ENCODE assay signal across 29 mouse cellular contexts in the genomic region with DNA sequence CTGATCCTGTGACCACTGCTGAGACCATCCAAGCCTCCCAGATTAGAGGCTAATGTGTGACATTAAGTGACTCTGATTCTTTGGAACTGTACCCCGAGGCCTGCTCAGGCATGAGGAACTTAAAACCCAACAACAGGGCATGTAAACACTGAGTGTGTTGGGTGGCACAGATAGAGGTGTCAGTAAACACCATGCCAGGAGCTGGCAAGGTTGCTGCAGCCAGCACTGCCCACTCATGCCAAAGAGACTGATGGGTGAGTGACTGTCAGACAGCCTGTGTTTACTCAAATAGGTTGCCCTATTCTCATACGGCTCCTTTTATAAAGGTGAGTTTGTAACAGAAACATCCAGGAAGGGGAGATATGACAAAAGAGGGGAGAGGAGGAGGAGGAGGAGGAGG. TPM values are rescaled to one million over a fixed set of nuclear protein-coding genes. Genes with fewer than 3 reads are reported as not detected.
A peak's percentile ranks its signal among the peaks of the same experiment; 100 is the strongest.
DNase-seq lines count a peak whose midpoint lies in the region; ATAC-seq and TF ChIP-seq lines count a peak whose summit lies in the region.
"Had no signal": no experiment of that assay in that cellular context is flagged by ENCODE, and none has a peak within 500 bp of the region (broad histone marks: within the 10 kb centered on the region; RNA-seq: fewer than 3 reads in every experiment).

No protein-coding gene starts in this region.

- 92% methylated on average over 2 of the region's 2 CpGs for WGBS in forebrain, embryonic 11.5 days
- 78% methylated on average over 2 of the region's 2 CpGs for WGBS in forebrain, embryonic 15.5 days
- 7% methylated on average over 2 of the region's 2 CpGs for WGBS in liver, adult 2 months
- WGBS in liver, embryonic 11.5 days = 77% methylated on average over 2 of the region's 2 CpGs

- TF ChIP-seq CTCF in liver, adult 2 months (IDR thresholded peaks at IDR 0.05; ENCODE audit: low read depth, low read length) = no peak

- no peak overlapping the region for H3K4me2 ChIP-seq in forebrain, embryonic 11.5 days (ENCODE audit: low read depth, low read length, severe bottlenecking)
- H3K4me2 ChIP-seq in forebrain, embryonic 15.5 days (replicated peaks) = no peak overlapping the region
- no peak overlapping the region for H3K4me2 ChIP-seq in liver, embryonic 11.5 days
- H3K4me2 ChIP-seq: embryonic facial prominence, embryonic 13.5 days; forebrain, embryonic 13.5 days; heart, embryonic 12.5 days; heart, embryonic 15.5 days; hindbrain, embryonic 14.5 days had no signal

- peak; percentile 15 for DNase-seq in forebrain, embryonic 11.5 days (ENCODE audit: low spot score)
- DNase-seq in gastrocnemius, postnatal 25 days = peak; percentile 53
- no peak for DNase-seq in gastrocnemius, postnatal 10 days
- peak; percentile 79 for DNase-seq in liver, adult 2 months (ENCODE audit: extremely low read depth, low read depth, low spot score)
- DNase-seq in liver, embryonic 11.5 days (ENCODE audit: low spot score) = no peak
- DNase-seq: adrenal gland, adult 8-10 months; adrenal gland, postnatal 25 days; cerebellum, adult 11-12 months; cerebellum, adult 8-10 months; cerebellum, postnatal 10 days; cerebellum, postnatal 36 days; embryo, embryonic 11 days; forebrain, postnatal 0 days; gastrocnemius, postnatal 14 days; heart, adult 18-20 months; heart, postnatal 10 days; heart, postnatal 36 days; kidney, adult 11 months had no signal

- peaks cover 6% of the 10 kb centered on the region; the same call in 1 of the 2 replicates for H3K4me1 ChIP-seq in forebrain, embryonic 11.5 days (replicated peaks; ENCODE audit: control insufficient read depth, insufficient read depth, low read length)
- peaks cover 15% of the 10 kb centered on the region for H3K4me1 ChIP-seq in forebrain, embryonic 15.5 days
- peaks cover 17% of the 10 kb centered on the region; the same call in 1 of the 2 replicates for H3K4me1 ChIP-seq in liver, adult 2 months (ENCODE audit: control insufficient read depth, insufficient read depth, low read length)
- peaks cover 33% of the 10 kb centered on the region for H3K4me1 ChIP-seq in liver, embryonic 11.5 days (replicated peaks; ENCODE audit: control insufficient read depth, insufficient read depth, low read length)

- H3K4me3 ChIP-seq in forebrain, embryonic 11.5 days (ENCODE audit: low read depth, low read length) = no peak overlapping the region
- H3K4me3 ChIP-seq in forebrain, embryonic 15.5 days = no peak overlapping the region
- H3K4me3 ChIP-seq in liver, adult 2 months (ENCODE audit: insufficient read depth, low read depth, low read length) = no peak overlapping the region
- no peak overlapping the region for H3K4me3 ChIP-seq in liver, embryonic 11.5 days (ENCODE audit: low read depth, low read length)
- H3K4me3 ChIP-seq: embryonic facial prominence, embryonic 10.5 days; embryonic facial prominence, embryonic 13.5 days; erythroblast, embryonic 14.5 days; forebrain, embryonic 13.5 days; heart, embryonic 12.5 days; heart, embryonic 15.5 days had no signal

- no peaks in the 10 kb centered on the region for H3K9me3 ChIP-seq in forebrain, embryonic 11.5 days (ENCODE audit: control insufficient read depth, low read length)
- H3K9me3 ChIP-seq in forebrain, embryonic 15.5 days = no peaks in the 10 kb centered on the region
- no peaks in the 10 kb centered on the region for H3K9me3 ChIP-seq in liver, embryonic 11.5 days (ENCODE audit: control insufficient read depth, low read length)
- H3K9me3 ChIP-seq: embryonic facial prominence, embryonic 10.5 days; embryonic facial prominence, embryonic 13.5 days; forebrain, embryonic 13.5 days; heart, embryonic 15.5 days had no signal

- H3K36me3 ChIP-seq in forebrain, embryonic 11.5 days (ENCODE audit: control insufficient read depth, insufficient read depth, low read length) = no peaks in the 10 kb centered on the region
- no peaks in the 10 kb centered on the region for H3K36me3 ChIP-seq in forebrain, embryonic 15.5 days
- H3K36me3 ChIP-seq in liver, adult 2 months (ENCODE audit: control insufficient read depth, insufficient read depth, low read length) = no peaks in the 10 kb centered on the region
- no peaks in the 10 kb centered on the region for H3K36me3 ChIP-seq in liver, embryonic 11.5 days (ENCODE audit: control insufficient read depth, insufficient read depth, low read length)
- H3K36me3 ChIP-seq: embryonic facial prominence, embryonic 10.5 days; embryonic facial prominence, embryonic 13.5 days; heart, embryonic 12.5 days; heart, embryonic 15.5 days had no signal

- no peak overlapping the region for H3K9ac ChIP-seq in forebrain, embryonic 11.5 days (ENCODE audit: low read length)
- no peak overlapping the region for H3K9ac ChIP-seq in forebrain, embryonic 15.5 days (replicated peaks)
- no peak overlapping the region for H3K9ac ChIP-seq in liver, adult 2 months (ENCODE audit: low read depth, low read length)
- H3K9ac ChIP-seq in liver, embryonic 11.5 days (ENCODE audit: low read depth, low read length) = no peak overlapping the region
- H3K9ac ChIP-seq: embryonic facial prominence, embryonic 13.5 days; forebrain, embryonic 13.5 days; forebrain, postnatal 0 days; heart, embryonic 12.5 days; heart, embryonic 15.5 days; hindbrain, embryonic 14.5 days had no signal

- TF ChIP-seq POLR2A in liver, adult 2 months (IDR thresholded peaks at IDR 0.05; ENCODE audit: extremely low read depth, insufficient read depth, low read length) = no peak

- no peak for ATAC-seq in forebrain, embryonic 11.5 days (replicated peaks; ENCODE audit: low FRiP score)
- no peak for ATAC-seq in forebrain, embryonic 15.5 days (replicated peaks)
- no peak for ATAC-seq in liver, embryonic 11.5 days (replicated peaks; ENCODE audit: low FRiP score)
- ATAC-seq: activated CD4-positive, CD25-positive, alpha-beta regulatory T cell, adult 4 months; forebrain, embryonic 13.5 days; forebrain, postnatal 0 days; hindbrain, postnatal 0 days; inflammation-experienced regulatory T-cells, adult 6 months had no signal

- no peaks in the 10 kb centered on the region for H3K27me3 ChIP-seq in forebrain, embryonic 11.5 days (ENCODE audit: control insufficient read depth, insufficient read depth, low read length)
- no peaks in the 10 kb centered on the region for H3K27me3 ChIP-seq in forebrain, embryonic 15.5 days
- H3K27me3 ChIP-seq in liver, adult 2 months (ENCODE audit: control insufficient read depth, insufficient read depth, low read length) = no peaks in the 10 kb centered on the region
- H3K27me3 ChIP-seq in liver, embryonic 11.5 days (replicated peaks; ENCODE audit: control insufficient read depth, insufficient read depth, low read length) = no peaks in the 10 kb centered on the region
- H3K27me3 ChIP-seq: embryonic facial prominence, embryonic 13.5 days; forebrain, embryonic 13.5 days had no signal

- peaks cover 21% of the 10 kb centered on the region; the same call in 1 of the 2 replicates for H3K79me2 ChIP-seq in liver, adult 2 months (ENCODE audit: control insufficient read depth, insufficient read depth, low read length)

- H3K27ac ChIP-seq in forebrain, embryonic 11.5 days (ENCODE audit: low read depth, low read length) = no peak overlapping the region
- H3K27ac ChIP-seq in forebrain, embryonic 15.5 days (replicated peaks) = no peak overlapping the region
- H3K27ac ChIP-seq in liver, adult 2 months (replicated peaks; ENCODE audit: insufficient read depth, low read depth, low read length) = no peak overlapping the region
- H3K27ac ChIP-seq in liver, embryonic 11.5 days (ENCODE audit: low read depth, low read length) = no peak overlapping the region
- H3K27ac ChIP-seq: embryonic facial prominence, embryonic 10.5 days; embryonic facial prominence, embryonic 13.5 days; forebrain, embryonic 13.5 days; heart, embryonic 15.5 days; hindbrain, embryonic 14.5 days; hindbrain, postnatal 0 days had no signal

RNA-seq across cellular contexts. Expression of gene Ston2, which starts 19.3 kb away (rescaled TPM):
- polyA plus RNA-seq in forebrain, embryonic 11.5 days (2014; fragmentation: Nextera tagmentation; extraction: Ambion mirVana) = 13.7 and 16.5 TPM in 2 replicates
- 6.2 and 7.5 TPM in 2 replicates for polyA plus RNA-seq in forebrain, embryonic 15.5 days (2015; fragmentation: Nextera tagmentation; extraction: Ambion mirVana)
- 10 to 100 TPM; 37.9 to 46.2 TPM for total RNA-seq in gastrocnemius, postnatal 25 days (2021)
- total RNA-seq in gastrocnemius, postnatal 10 days (2021) = 10 to 100 TPM; 42.7 to 51.4 TPM
- total RNA-seq in liver, adult 2 months (2014; rRNA removed) = 4.6 and 6.5 TPM in 2 replicates
- 9.3 and 11.4 TPM in 2 replicates for polyA plus RNA-seq in liver, adult 2 months (2012; rRNA removed)
- 29.1 and 33.6 TPM in 2 replicates for polyA plus RNA-seq in liver, embryonic 11.5 days (2014; fragmentation: Nextera tagmentation; extraction: Ambion mirVana)

Comparison
In these comparisons a context has a peak if more than half of its experiments do, and no peak if none do; other contexts are left out.
1. DNase-seq: peak in forebrain, embryonic 11.5 days (single experiment), gastrocnemius, postnatal 25 days (single experiment) and liver, adult 2 months (single experiment); none in gastrocnemius, postnatal 10 days (single experiment) and liver, embryonic 11.5 days (single experiment).